Mouse (Mus musculus) CH12.LX (cell line): ENCODE results near the gene Crlf1. TPM values are rescaled to one million over a fixed set of nuclear protein-coding genes. Genes with fewer than 3 reads are reported as not detected.

Experiments used
- DNase-seq: peaks from one replicate; pipeline ENCODE4 v3.0.0-alpha.2; 2013; ENCODE audit errors: extremely low read depth
- H3K27ac ChIP-seq: 2 replicates; pipeline ENCODE4 v1.5.1; 2012; ENCODE audit warnings: low read depth, mild to moderate bottlenecking, control low read depth, moderate library complexity; ENCODE audit not compliant: insufficient read depth
- H3K27me3 ChIP-seq: replicated peaks from 2 replicates; pipeline ENCODE3; 2012; ENCODE audit warnings: inconsistent platforms
- H3K36me3 ChIP-seq, 2 experiments: replicated peaks in 1 of 2; 2 replicates each; pipeline versions ENCODE3 to v1.6.1; 2012; ENCODE audit warnings: inconsistent platforms in 1 of 2, low read length in 1 of 2, mild to moderate bottlenecking in 1 of 2, mixed read lengths in 1 of 2, moderate library complexity in 1 of 2; ENCODE audit not compliant: control insufficient read depth in 1 of 2, insufficient read depth in 1 of 2
- H3K4me1 ChIP-seq, 2 experiments: 2 replicates each; pipeline ENCODE4 v1.6.1; 2012; ENCODE audit warnings: inconsistent platforms in 1 of 2, moderate library complexity in 1 of 2; ENCODE audit not compliant: insufficient read depth in 2 of 2, control insufficient read depth in 1 of 2
- H3K4me2 ChIP-seq: 2 replicates; pipeline ENCODE4 v1.6.1; 2012; ENCODE audit warnings: low read depth, mild to moderate bottlenecking, control low read depth; ENCODE audit not compliant: poor library complexity, insufficient read depth, severe bottlenecking
- H3K4me3 ChIP-seq, 3 experiments: fragments of 150-350 bp in 1 of 3; sonication (generic) in 1 of 3; replicated peaks in 1 of 3; 2 replicates each; pipeline versions ENCODE3 to v1.5.1; 2011 to 2012; ENCODE audit warnings: low read depth in 2 of 3, low read length in 2 of 3, mild to moderate bottlenecking in 2 of 3, moderate library complexity in 2 of 3, control low read depth in 1 of 3, improper control_type of control experiment in 1 of 3, inconsistent platforms in 1 of 3, mixed read lengths in 1 of 3; ENCODE audit not compliant: poor library complexity in 1 of 3
- H3K79me2 ChIP-seq: replicated peaks from 2 replicates; pipeline ENCODE4 v1.6.1; 2012; ENCODE audit warnings: mild to moderate bottlenecking, moderate library complexity; ENCODE audit not compliant: control insufficient read depth, poor library complexity, insufficient read depth, severe bottlenecking; ENCODE audit errors: extremely low read depth
- H3K9ac ChIP-seq: 2 replicates; pipeline ENCODE4 v1.6.1; 2012; ENCODE audit warnings: low read depth, mild to moderate bottlenecking, control low read depth, moderate library complexity; ENCODE audit not compliant: insufficient read depth
- H3K9me3 ChIP-seq: replicated peaks from 2 replicates; pipeline ENCODE3; 2012; ENCODE audit warnings: low read length, inconsistent platforms, mixed read lengths
- BHLHE40 ChIP-seq: IDR thresholded peaks from 2 replicates; pipeline ENCODE4 v1.6.1; 2011; ENCODE audit warnings: mild to moderate bottlenecking, low read depth, low read length, improper control_type of control experiment
- E2F4 ChIP-seq: IDR thresholded peaks from 2 replicates; pipeline ENCODE4 v1.6.1; 2011; ENCODE audit warnings: low read depth, low read length, improper control_type of control experiment; ENCODE audit not compliant: insufficient replicate concordance
- ELF1 ChIP-seq: IDR thresholded peaks from 2 replicates; pipeline ENCODE4 v1.6.1; 2014; ENCODE audit warnings: low read depth, mild to moderate bottlenecking, inconsistent platforms, low read length, improper control_type of control experiment
- ETS1 ChIP-seq: conservative IDR thresholded peaks from 2 replicates; pipeline ENCODE4 v1.6.1; 2012; ENCODE audit warnings: low read depth, mild to moderate bottlenecking, inconsistent platforms, low read length, improper control_type of control experiment, moderate library complexity
- HCFC1 ChIP-seq: IDR thresholded peaks from 2 replicates; pipeline ENCODE4 v1.6.1; 2012; ENCODE audit warnings: low read depth, mild to moderate bottlenecking, inconsistent platforms, low read length, improper control_type of control experiment
- JUND ChIP-seq: conservative IDR thresholded peaks from 2 replicates; pipeline ENCODE4 v1.6.1; 2011; ENCODE audit warnings: low read depth, low read length, improper control_type of control experiment
- KAT2A ChIP-seq: IDR thresholded peaks from 2 replicates; pipeline ENCODE4 v1.6.1; 2012; ENCODE audit warnings: low read length, improper control_type of control experiment, inconsistent platforms; ENCODE audit not compliant: insufficient replicate concordance
- MAX ChIP-seq: IDR thresholded peaks from 2 replicates; pipeline ENCODE4 v1.6.1; 2011; ENCODE audit warnings: low read length, improper control_type of control experiment
- MAZ ChIP-seq: IDR thresholded peaks from 2 replicates; pipeline ENCODE4 v1.6.1; 2012; ENCODE audit warnings: low read depth, mild to moderate bottlenecking, inconsistent platforms, low read length, improper control_type of control experiment, moderate library complexity
- MXI1 ChIP-seq: IDR thresholded peaks from 2 replicates; pipeline ENCODE4 v1.6.1; 2011; ENCODE audit warnings: mild to moderate bottlenecking, low read depth, low read length, improper control_type of control experiment
- MYC ChIP-seq: IDR thresholded peaks from 2 replicates; pipeline ENCODE4 v1.6.1; 2011; ENCODE audit warnings: low read depth, mild to moderate bottlenecking, improper control_type of control experiment, low read length
- NRF1 ChIP-seq: IDR thresholded peaks from 2 replicates; pipeline ENCODE4 v1.6.1; 2014; ENCODE audit warnings: low read depth, mild to moderate bottlenecking, inconsistent platforms, low read length, improper control_type of control experiment, moderate library complexity
- POLR2A ChIP-seq: IDR thresholded peaks from 2 replicates; pipeline ENCODE4 v1.6.1; 2011; ENCODE audit warnings: low read depth, mild to moderate bottlenecking, improper control_type of control experiment, low read length
- POLR2AphosphoS2 ChIP-seq: IDR thresholded peaks from 2 replicates; pipeline ENCODE4 v1.6.1; 2011; ENCODE audit warnings: low read depth, low read length, improper control_type of control experiment
- RCOR1 ChIP-seq: conservative IDR thresholded peaks from 2 replicates; pipeline ENCODE4 v1.6.1; 2012; ENCODE audit warnings: low read depth, mild to moderate bottlenecking, inconsistent platforms, low read length, improper control_type of control experiment
- SIN3A ChIP-seq: IDR thresholded peaks from 2 replicates; pipeline ENCODE4 v1.6.1; 2012; ENCODE audit warnings: low read length, improper control_type of control experiment, inconsistent platforms
- SMC3 ChIP-seq: IDR thresholded peaks from 2 replicates; pipeline ENCODE4 v1.6.1; 2011; ENCODE audit warnings: low read depth, low read length, improper control_type of control experiment
- TBP ChIP-seq: conservative IDR thresholded peaks from 2 replicates; pipeline ENCODE4 v1.6.1; 2011; ENCODE audit warnings: low read depth, low read length, improper control_type of control experiment
- TCF12 ChIP-seq: IDR thresholded peaks from 2 replicates; pipeline ENCODE4 v1.6.1; 2014; ENCODE audit warnings: low read depth, mild to moderate bottlenecking, inconsistent platforms, low read length, improper control_type of control experiment
- UBTF ChIP-seq: IDR thresholded peaks from 2 replicates; pipeline ENCODE4 v1.6.1; 2012; ENCODE audit warnings: low read depth, mild to moderate bottlenecking, inconsistent platforms, low read length, improper control_type of control experiment, moderate library complexity
- USF1 ChIP-seq: IDR thresholded peaks from 2 replicates; pipeline ENCODE4 v1.6.1; 2014; ENCODE audit warnings: low read depth, mild to moderate bottlenecking, inconsistent platforms, low read length, improper control_type of control experiment
- USF2 ChIP-seq: conservative IDR thresholded peaks from 2 replicates; pipeline ENCODE4 v1.6.1; 2011; ENCODE audit warnings: low read depth, low read length, improper control_type of control experiment
- ZC3H11A ChIP-seq: IDR thresholded peaks from 2 replicates; pipeline ENCODE4 v1.6.1; 2012; ENCODE audit warnings: low read depth, mild to moderate bottlenecking, inconsistent platforms, low read length, improper control_type of control experiment
- ZKSCAN1 ChIP-seq: IDR thresholded peaks from 2 replicates; pipeline ENCODE4 v1.6.1; 2012; ENCODE audit warnings: low read depth, inconsistent platforms, low read length, improper control_type of control experiment, borderline replicate concordance
- ZNF384 ChIP-seq: IDR thresholded peaks from 2 replicates; pipeline ENCODE4 v1.6.1; 2012; ENCODE audit warnings: low read depth, low read length, improper control_type of control experiment, inconsistent platforms
- dilution Hi-C: fragments of 300-500 bp; cut with MboI; formaldehyde crosslinking; loops from 2 replicates; pipeline ENCODE4 v1.14.3; 2020; ENCODE audit warnings: low sequenced_read_pairs; ENCODE audit not compliant: extremely low pct_unique_long_range_greater_than_20kb, extremely low pct_ligation_motif_present
- in situ Hi-C: fragments of 300-500 bp; cut with MboI; formaldehyde crosslinking; loops from 3 replicates; pipeline ENCODE4 v1.14.3; 2019; ENCODE audit warnings: low sequenced_read_pairs, low pct_ligation_motif_present, low pct_unique_long_range_greater_than_20kb, mixed read lengths
- polyA plus RNA-seq: library from polyadenylated mRNA; unstranded; fragments of >175 nt; gene quantifications from 2 replicates; pipeline ENCODE4 v1.2.1, GENCODE M21; 2012; ENCODE audit warnings: low read depth; ENCODE audit not compliant: insufficient read length
- total RNA-seq, 2 experiments: library from RNA; depleted of rRNA; stranded (reverse); fragments of 300-350 nt in 1 of 2; fragments of >200 nt in 1 of 2; gene quantifications; 2 replicates each; pipeline ENCODE4 v1.2.3; 2012 to 2014

The Crlf1 gene
- total and polyA plus RNA-seq, 3 experiments = 0.42 to 1.1 (median 0.44) TPM

DNA sequence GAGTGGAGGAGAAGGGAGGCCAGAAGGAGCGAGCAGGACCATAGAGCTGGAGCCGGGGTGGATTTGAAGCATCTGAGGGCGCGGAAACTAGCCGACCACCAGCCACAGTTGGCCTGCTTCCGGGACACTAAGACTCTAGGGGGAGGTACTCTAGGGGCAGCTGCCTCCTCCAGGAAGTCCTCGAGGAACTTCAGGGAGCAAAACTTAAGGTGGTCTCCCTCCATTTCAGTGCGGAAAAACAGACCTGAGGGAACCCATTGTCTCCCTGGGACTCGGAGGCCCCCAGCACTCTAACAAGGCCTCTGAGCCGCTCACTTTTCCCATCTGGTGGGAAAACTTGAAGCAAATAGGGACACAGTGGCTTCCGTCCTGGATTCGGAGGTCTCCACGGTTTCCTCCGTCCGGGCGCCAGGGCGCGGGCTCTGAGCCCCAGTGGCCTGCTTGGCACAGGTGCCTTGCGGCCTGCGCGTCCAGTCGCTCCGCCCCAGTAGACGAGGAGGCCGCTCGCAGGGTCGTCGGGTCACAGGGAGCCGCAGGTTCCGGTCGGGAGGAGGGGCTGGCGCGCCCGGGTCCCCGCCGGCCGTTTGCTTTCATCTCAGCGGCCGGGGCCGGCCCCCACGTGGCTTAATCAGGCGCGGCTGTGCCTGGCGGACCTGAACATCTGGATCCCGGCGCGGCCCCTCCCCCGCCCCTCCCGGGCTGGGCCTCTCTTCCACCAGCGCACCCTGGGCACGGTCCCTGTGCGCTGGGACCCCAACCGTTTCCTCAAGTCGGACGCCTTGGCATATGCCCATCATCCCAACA is 4.8 kb upstream of the Crlf1 start:
- H3K9ac ChIP-seq = no peak overlapping the region
- TF ChIP-seq SMC3 (no peak), POLR2A (0 out of 2 replicates have a peak, but pooled peaks have one; percentile 24), UBTF (0 out of 2 replicates have a peak, but pooled peaks have one; percentile 65), BHLHE40 (peak; percentile 50; the same call in 1 of the 2 replicates), SIN3A (no peak), ZC3H11A (no peak), MAX (peak; percentile 29; the same call in 1 of the 2 replicates), ZKSCAN1 (no peak), MXI1 (peak; percentile 65; the same call in 1 of the 2 replicates), ETS1 (no peak), MYC (no peak), RCOR1 (no peak), NRF1 (0 out of 2 replicates have a peak, but pooled peaks have one; percentile 20), TCF12 (peak; percentile 40; the same call in 1 of the 2 replicates), KAT2A (no peak), USF1 (peak; percentile 40), TBP (no peak)
- no peak overlapping the region for H3K27ac ChIP-seq
- peaks cover 96% of the 10 kb centered on the region for H3K27me3 ChIP-seq
- peak overlapping the region; percentile 26 for H3K4me2 ChIP-seq
- H3K4me3 ChIP-seq = peak overlapping the region in 1 of 3 experiments; percentile 9
- no peaks in the 10 kb centered on the region for H3K79me2 ChIP-seq
- in situ Hi-C loops (no loop called here), dilution Hi-C loops (no loop called here)
- peaks cover 10 to 25% of the 10 kb centered on the region in 2 experiments for H3K4me1 ChIP-seq
- H3K36me3 ChIP-seq = no peaks in the 10 kb centered on the region
- DNase-seq = no peak
- H3K9me3 ChIP-seq = no peaks in the 10 kb centered on the region

DNA sequence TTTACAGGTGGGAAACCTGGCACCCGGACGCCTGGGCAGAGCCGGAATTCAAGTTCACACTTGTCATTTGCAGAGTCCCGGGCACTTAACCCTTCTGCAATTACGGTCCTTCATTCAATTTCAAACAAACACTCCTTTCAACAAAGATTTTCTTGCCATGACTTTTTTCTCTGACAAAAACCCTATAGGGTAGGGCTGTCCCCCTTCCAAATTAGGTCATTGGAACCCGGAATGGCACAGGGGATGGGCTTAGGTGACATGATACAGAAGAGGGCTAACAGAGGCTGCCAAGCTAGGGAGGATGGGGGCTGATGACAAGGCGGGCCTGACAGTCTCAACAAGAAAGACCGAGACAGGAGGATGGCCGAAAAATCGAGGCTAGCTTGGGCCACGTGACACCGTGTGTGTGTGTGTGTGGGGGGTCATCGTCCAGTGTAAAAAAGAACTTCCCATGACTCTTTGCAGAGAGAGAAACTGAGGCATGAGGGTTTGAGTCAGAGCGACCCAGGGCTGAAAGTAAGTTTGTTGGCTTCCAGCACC is 4.0 kb upstream of the Crlf1 start:
- H3K9me3 ChIP-seq = no peaks in the 10 kb centered on the region
- dilution Hi-C loops (no loop called here), in situ Hi-C loops (no loop called here)
- H3K79me2 ChIP-seq = no peaks in the 10 kb centered on the region
- no peak overlapping the region; the same call in 1 of the 2 replicates for H3K9ac ChIP-seq
- no peak overlapping the region for H3K4me3 ChIP-seq
- H3K27ac ChIP-seq = no peak overlapping the region
- peaks cover 10 to 25% of the 10 kb centered on the region in 2 experiments for H3K4me1 ChIP-seq
- H3K4me2 ChIP-seq = peak overlapping the region; percentile 26
- TF ChIP-seq MXI1 = no peak
- TF ChIP-seq HCFC1 = no peak
- TF ChIP-seq USF1 = peak; percentile 38; the same call in 1 of the 2 replicates
- TF ChIP-seq JUND = no peak
- TF ChIP-seq ZNF384 = no peak
- no peak for TF ChIP-seq MAZ
- TF ChIP-seq E2F4 = no peak
- no peak for TF ChIP-seq POLR2AphosphoS2
- no peak for TF ChIP-seq ELF1
- 0 out of 2 replicates have a peak, but pooled peaks have one; percentile 10 for TF ChIP-seq USF2
- TF ChIP-seq ETS1 = no peak
- H3K27me3 ChIP-seq = peaks cover 97% of the 10 kb centered on the region
- DNase-seq = no peak
- H3K36me3 ChIP-seq = no peaks in the 10 kb centered on the region
